ENCODE assay signal across 9 mouse cellular contexts in genomic region chr9:51964110-51964509, GRCm38 (mm10). TPM values are rescaled to one million over a fixed set of nuclear protein-coding genes. Genes with fewer than 3 reads are reported as not detected.
DNase-seq lines count a peak whose midpoint lies in the region; ATAC-seq and TF ChIP-seq lines count a peak whose summit lies in the region.
"Had no signal": no experiment of that assay in that cellular context is flagged by ENCODE, and none has a peak within 500 bp of the region (broad histone marks: within the 10 kb centered on the region; RNA-seq: fewer than 3 reads in every experiment).

No protein-coding gene starts in this region.

- H3K4me2 ChIP-seq in heart, embryonic 14.5 days (ENCODE audit: low read length), result peak overlapping the region; percentile 76
- no peak overlapping the region; the same call in 1 of the 2 replicates for H3K4me2 ChIP-seq in liver, embryonic 11.5 days

- H3K9ac ChIP-seq in heart, embryonic 14.5 days (ENCODE audit: low read length), result peak overlapping the region; percentile 94
- H3K9ac ChIP-seq in liver, adult 2 months (ENCODE audit: low read depth, low read length), result no peak overlapping the region
- no peak overlapping the region for H3K9ac ChIP-seq in liver, embryonic 11.5 days (ENCODE audit: low read depth, low read length)
- no peak overlapping the region for H3K9ac ChIP-seq in MEL (ENCODE audit: control insufficient read depth, low read depth, low read length, poor library complexity, severe bottlenecking)

- no peak for TF ChIP-seq RAD21 in MEL (IDR thresholded peaks at IDR 0.05; ENCODE audit: low read depth, low read length)

- H3K9me3 ChIP-seq in heart, embryonic 14.5 days (ENCODE audit: control insufficient read depth, low read length), result 0 out of 2 replicates have a peak, but pooled peaks cover 3% of the 10 kb centered on the region
- H3K9me3 ChIP-seq in liver, embryonic 11.5 days (ENCODE audit: control insufficient read depth, low read length), result no peaks in the 10 kb centered on the region
- no peaks in the 10 kb centered on the region for H3K9me3 ChIP-seq in MEL (replicated peaks; ENCODE audit: insufficient read depth, low read length)
- H3K9me3 ChIP-seq in embryonic facial prominence, embryonic 10.5 days, result no peaks in the 10 kb centered on the region
- H3K9me3 ChIP-seq: embryonic facial prominence, embryonic 12.5 days had no signal

- peaks cover 5 to 25% of the 10 kb centered on the region in 2 experiments for H3K4me1 ChIP-seq in heart, embryonic 14.5 days (ENCODE audit: control insufficient read depth in 2 of 2, insufficient read depth in 2 of 2, low read length in 2 of 2)
- H3K4me1 ChIP-seq in liver, adult 2 months (ENCODE audit: control insufficient read depth, insufficient read depth, low read length), result peaks cover 12% of the 10 kb centered on the region
- H3K4me1 ChIP-seq in liver, embryonic 11.5 days (replicated peaks; ENCODE audit: control insufficient read depth, insufficient read depth, low read length), result no peaks in the 10 kb centered on the region; the same call in 1 of the 2 replicates
- peaks cover 0 to 8% of the 10 kb centered on the region in 2 experiments; a peak in 2 of 4 replicates for H3K4me1 ChIP-seq in MEL (ENCODE audit: control insufficient read depth in 1 of 2, insufficient read depth in 2 of 2, low read length in 2 of 2)
- peaks cover 18% of the 10 kb centered on the region for H3K4me1 ChIP-seq in embryonic facial prominence, embryonic 10.5 days

- peak overlapping the region in 1 of 2 experiments; percentile 92; a peak in 1 of 4 replicates for H3K4me3 ChIP-seq in heart, embryonic 14.5 days (ENCODE audit: control insufficient read depth in 1 of 2, insufficient read depth in 1 of 2, low read depth in 1 of 2, low read length in 2 of 2)
- H3K4me3 ChIP-seq in liver, adult 2 months (ENCODE audit: insufficient read depth, low read depth, low read length), result no peak overlapping the region
- no peak overlapping the region for H3K4me3 ChIP-seq in liver, embryonic 11.5 days (ENCODE audit: low read depth, low read length)
- H3K4me3 ChIP-seq in MEL (ENCODE audit: control insufficient read depth in 1 of 2, insufficient read depth in 1 of 2, low read depth in 2 of 2, low read length in 2 of 2), result no peak overlapping the region
- peak overlapping the region; percentile 88; the same call in 1 of the 2 replicates for H3K4me3 ChIP-seq in embryonic facial prominence, embryonic 10.5 days

- no peak for TF ChIP-seq EP300 in MEL (IDR thresholded peaks at IDR 0.05; ENCODE audit: low read depth in 1 of 2, low read length in 2 of 2)

- no peaks in the 10 kb centered on the region for H3K36me3 ChIP-seq in heart, embryonic 14.5 days (ENCODE audit: control insufficient read depth, insufficient read depth, low read length)
- peaks cover 4% of the 10 kb centered on the region; the same call in 1 of the 2 replicates for H3K36me3 ChIP-seq in liver, adult 2 months (ENCODE audit: control insufficient read depth, insufficient read depth, low read length)
- no peaks in the 10 kb centered on the region for H3K36me3 ChIP-seq in liver, embryonic 11.5 days (ENCODE audit: control insufficient read depth, insufficient read depth, low read length)
- H3K36me3 ChIP-seq in MEL (ENCODE audit: control insufficient read depth in 1 of 2, insufficient read depth in 2 of 2, low read length in 2 of 2), result peaks cover 0 to 8% of the 10 kb centered on the region in 2 experiments; a peak in 2 of 4 replicates
- H3K36me3 ChIP-seq in embryonic facial prominence, embryonic 10.5 days (replicated peaks), result no peaks in the 10 kb centered on the region
- H3K36me3 ChIP-seq: embryonic facial prominence, embryonic 12.5 days had no signal

- H3K79me2 ChIP-seq in liver, adult 2 months (ENCODE audit: control insufficient read depth, insufficient read depth, low read length), result peaks cover 20% of the 10 kb centered on the region; the same call in 1 of the 2 replicates
- H3K79me2 ChIP-seq in MEL (ENCODE audit: control insufficient read depth, insufficient read depth, low read length, poor library complexity), result peaks cover 12% of the 10 kb centered on the region

- DNase-seq in heart, adult 8-10 months (ENCODE audit: low spot score), result no peak
- DNase-seq in liver, adult 2 months (ENCODE audit: extremely low read depth, low read depth, low spot score), result no peak
- no peak for DNase-seq in liver, embryonic 11.5 days (ENCODE audit: low spot score)
- DNase-seq in MEL (ENCODE audit: low read depth, low spot score), result no peak
- no peak for DNase-seq in embryonic facial prominence, embryonic 10.5 days (ENCODE audit: low spot score)
- no peak for DNase-seq in thymus, postnatal 4 days
- DNase-seq: right cerebral cortex, postnatal 4 days had no signal

- no peak for ATAC-seq in heart, embryonic 14.5 days (ENCODE audit: insufficient number of reproducible peaks, insufficient read depth, low FRiP score, low read depth)
- no peak for ATAC-seq in liver, embryonic 11.5 days (replicated peaks; ENCODE audit: low FRiP score)

- H3K27me3 ChIP-seq in heart, embryonic 14.5 days (ENCODE audit: control insufficient read depth, insufficient read depth, low read length), result no peaks in the 10 kb centered on the region
- H3K27me3 ChIP-seq in liver, adult 2 months (ENCODE audit: control insufficient read depth, insufficient read depth, low read length), result no peaks in the 10 kb centered on the region
- no peaks in the 10 kb centered on the region for H3K27me3 ChIP-seq in liver, embryonic 11.5 days (replicated peaks; ENCODE audit: control insufficient read depth, insufficient read depth, low read length)
- H3K27me3 ChIP-seq in MEL (ENCODE audit: control insufficient read depth in 1 of 2, insufficient read depth in 2 of 2, low read length in 2 of 2), result no peaks in the 10 kb centered on the region
- H3K27me3 ChIP-seq in embryonic facial prominence, embryonic 10.5 days (replicated peaks; ENCODE audit: low read depth, poor library complexity, severe bottlenecking), result peaks cover 14% of the 10 kb centered on the region
- H3K27me3 ChIP-seq: embryonic facial prominence, embryonic 12.5 days had no signal

- peak overlapping the region in 1 of 2 experiments; percentile 90; a peak in 2 of 4 replicates for H3K27ac ChIP-seq in heart, embryonic 14.5 days (replicated peaks in 1 of 2; ENCODE audit: control insufficient read depth in 1 of 2, insufficient read depth in 1 of 2, low read depth in 2 of 2, low read length in 2 of 2)
- H3K27ac ChIP-seq in liver, adult 2 months (replicated peaks; ENCODE audit: insufficient read depth, low read depth, low read length), result peak overlapping the region; percentile 30; the same call in 1 of the 2 replicates
- H3K27ac ChIP-seq in liver, embryonic 11.5 days (ENCODE audit: low read depth, low read length), result no peak overlapping the region
- H3K27ac ChIP-seq in MEL (ENCODE audit: control insufficient read depth, low read depth, low read length), result no peak overlapping the region
- no peak overlapping the region for H3K27ac ChIP-seq in embryonic facial prominence, embryonic 10.5 days (replicated peaks)

- no peak for TF ChIP-seq POLR2A in liver, adult 2 months (IDR thresholded peaks at IDR 0.05; ENCODE audit: extremely low read depth, insufficient read depth, low read length)
- no peak for TF ChIP-seq POLR2A in MEL (IDR thresholded peaks at IDR 0.05; ENCODE audit: control insufficient read depth in 1 of 2, insufficient read depth in 1 of 2, low read depth in 1 of 2, low read length in 2 of 2, poor library complexity in 1 of 2)

- no peak for TF ChIP-seq CTCF in liver, adult 2 months (IDR thresholded peaks at IDR 0.05; ENCODE audit: low read depth, low read length)
- no peak for TF ChIP-seq CTCF in MEL (IDR thresholded peaks at IDR 0.05 in 2 of 3, conservative IDR thresholded peaks at IDR 0.05 in 1 of 3; ENCODE audit: control insufficient read depth in 1 of 3, insufficient read depth in 1 of 3, low read depth in 2 of 3, low read length in 3 of 3, poor library complexity in 1 of 3, severe bottlenecking in 1 of 3)

- WGBS in heart, embryonic 14.5 days, result 62% methylated on average over 6 of the region's 6 CpGs
- WGBS in liver, adult 2 months, result 71% methylated on average over 6 of the region's 6 CpGs
- WGBS in liver, embryonic 11.5 days, result 62% methylated on average over 6 of the region's 6 CpGs
- 75% methylated on average over 6 of the region's 6 CpGs for whole genome bisulfite sequencing in embryonic facial prominence, embryonic 10.5 days

TF ChIP-seq in MEL, 35 proteins besides CTCF, POLR2A, EP300 and RAD21:
- TF ChIP-seq NELFE (IDR thresholded peaks at IDR 0.05; ENCODE audit: low read depth, low read length), result no peak
- TF ChIP-seq MAZ (IDR thresholded peaks at IDR 0.05; ENCODE audit: low read depth, low read length), result no peak
- TF ChIP-seq ETS1 (IDR thresholded peaks at IDR 0.05; ENCODE audit: low read depth, low read length), result 0 out of 2 replicates have a peak, but pooled peaks have one; percentile 27

RNA-seq across cellular contexts. Expression of gene Fdx1, which starts 0.8 kb away (rescaled TPM):
- 103 and 108 TPM in 2 replicates for polyA plus RNA-seq in heart, embryonic 14.5 days (2014; fragmentation: Nextera tagmentation; extraction: Ambion mirVana)
- 10 to 100 TPM; 80.8 to 96.5 (median 88.2) TPM for total RNA-seq in heart, adult 8-10 months (2022)
- 144 and 160 TPM in 2 replicates for total RNA-seq in liver, adult 2 months (2014; rRNA removed)
- polyA plus RNA-seq in liver, adult 2 months (2012; rRNA removed), result 290 and 313 TPM in 2 replicates
- 45.2 and 50.7 TPM in 2 replicates for polyA plus RNA-seq in liver, embryonic 11.5 days (2014; fragmentation: Nextera tagmentation; extraction: Ambion mirVana)
- total RNA-seq in MEL (2012; rRNA removed), result 39.0 and 39.3 TPM in 2 replicates
- 10 to 100 TPM in 1 of 2 experiments, not detected in 1; 40.4 TPM for polyA plus RNA-seq in MEL (2012; ENCODE audit: insufficient read depth in 1 of 2, insufficient read length in 2 of 2, low read depth in 1 of 2, low replicate concordance in 2 of 2, missing spikeins in 1 of 2)
- 53.9 and 59.5 TPM in 2 replicates for polyA plus RNA-seq in embryonic facial prominence, embryonic 10.5 days (2016; fragmentation: Nextera tagmentation; extraction: Ambion mirVana)
